Mouse (Mus musculus): ENCODE results near the gene Padi3.

DNA sequence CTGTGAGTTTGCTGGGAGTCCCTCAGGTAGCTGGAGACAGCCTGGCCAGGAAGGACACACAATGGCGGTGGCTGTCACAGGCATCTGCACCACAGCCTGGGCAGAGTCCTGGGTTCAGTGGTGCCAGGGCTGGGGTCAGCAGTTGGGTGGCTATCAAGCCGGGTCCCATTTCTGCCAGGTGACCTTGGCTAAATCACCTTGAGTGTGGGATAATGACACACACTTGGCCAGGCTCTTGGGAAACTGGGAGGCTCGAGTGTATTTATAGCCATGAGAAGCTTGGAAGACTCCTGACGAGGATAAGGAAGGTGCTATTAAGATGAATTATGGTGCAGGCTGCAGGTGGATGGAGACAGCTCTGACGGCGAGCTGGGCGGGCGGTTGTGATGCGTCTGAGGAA is 5.8 kb downstream of the Padi3 start:
- TF ChIP-seq CTCF (IDR thresholded peaks at IDR 0.05; ENCODE audit: low read depth, low read length) (no peak), POLR2A (IDR thresholded peaks at IDR 0.05; ENCODE audit: extremely low read depth, insufficient read depth, low read length) (no peak)
